Mouse (Mus musculus) hematopoietic stem cell, adult 5-6 weeks (primary cell): ENCODE data around the gene Zfp445. TPM values are rescaled to one million over a fixed set of nuclear protein-coding genes. Genes with fewer than 3 reads are reported as not detected.

Experiments used
- ATAC-seq, 2 experiments: fragments of 125-278 bp in 1 of 2; replicated peaks in 1 of 2; 2 replicates each; pipeline ENCODE4 v1.8.0; 2016 to 2017; ENCODE audit warnings: inconsistent platforms in 2 of 2, mild to moderate bottlenecking in 2 of 2, moderate number of reproducible peaks in 2 of 2, low read depth in 1 of 2, moderate TSS enrichment in 1 of 2; ENCODE audit not compliant: low FRiP score in 2 of 2, poor library complexity in 2 of 2, severe bottlenecking in 2 of 2, insufficient read depth in 1 of 2, low TSS enrichment in 1 of 2
- total RNA-seq: library from RNA; stranded (forward); fragments of 172-1452, 232-1000 nt; gene quantifications from 2 replicates; pipeline ENCODE4 v1.2.3, GENCODE M21; 2017

The Zfp445 gene
- total RNA-seq, 1 experiment from 2014 or later, result 91.8 TPM

DNA sequence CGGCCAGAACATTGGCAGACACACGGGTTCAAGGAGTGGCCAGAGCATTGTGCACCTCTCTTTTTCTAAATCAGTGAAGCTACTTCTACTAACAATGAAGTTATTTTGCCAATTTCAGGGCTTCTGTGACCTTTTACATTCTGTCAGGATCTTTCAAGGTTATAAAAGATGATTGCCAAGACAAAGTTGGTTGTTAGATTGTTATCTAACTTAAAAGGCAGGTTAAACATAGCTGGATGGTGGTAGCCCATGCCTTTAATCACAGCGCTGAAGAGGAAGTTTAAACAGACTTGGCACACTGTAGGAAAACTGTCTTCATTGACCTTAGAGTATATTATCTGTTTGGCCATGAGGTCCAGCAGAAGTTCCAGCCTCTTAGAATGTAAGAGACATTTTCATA, 20.2 kb downstream of the Zfp445 start:
- ATAC-seq, result no peak

DNA sequence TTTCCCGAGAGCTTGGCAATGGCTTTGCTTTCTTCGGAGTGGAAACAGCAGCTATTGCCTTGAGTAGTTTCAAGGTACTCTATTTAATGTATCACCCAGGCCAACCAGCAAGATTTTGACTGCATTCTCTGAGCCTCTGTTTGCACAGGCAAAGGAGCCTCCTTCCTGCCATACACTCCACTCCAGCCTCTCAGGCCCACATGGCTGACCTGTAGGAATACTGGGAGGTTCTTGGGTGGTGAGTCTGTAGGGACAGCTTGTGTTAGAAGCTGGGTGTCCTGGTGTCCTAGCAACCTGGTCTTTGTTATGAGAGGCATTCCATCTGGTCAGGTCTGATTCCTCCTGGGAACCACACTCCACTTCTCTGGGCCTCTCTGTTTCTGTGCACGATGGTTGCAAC, 22.0 kb downstream of the Zfp445 start, which contains the start of gene Gm35549:
TSS of gene Gm35549 (minus strand) at position 276 of the 400 bp plus-strand sequence.
- no peak for ATAC-seq

DNA sequence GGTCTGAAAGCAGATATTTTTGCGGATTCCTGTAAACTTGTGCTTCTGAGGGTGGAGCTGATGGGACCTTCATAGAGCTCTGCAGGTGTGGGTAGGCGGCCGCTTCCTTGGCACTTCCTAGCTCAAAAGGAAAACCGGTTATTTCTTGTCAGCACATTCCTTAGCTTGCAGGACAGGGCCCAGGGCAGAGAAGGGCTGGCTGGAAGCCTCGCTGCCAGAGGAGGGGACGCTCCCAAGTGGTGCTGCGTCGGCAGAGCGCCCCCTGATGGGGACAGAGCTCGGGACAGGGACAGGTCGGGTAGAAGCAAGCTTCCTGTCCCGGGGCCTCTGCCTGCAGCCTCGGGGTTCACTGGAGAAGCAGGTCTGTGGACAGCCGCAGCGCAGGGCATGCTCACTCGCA, 28.1 kb downstream of the Zfp445 start:
- no peak for ATAC-seq

GRCm38 (mm10) chr9:122837216-122837615, 28.6 kb downstream of the Zfp445 start:
- ATAC-seq, result no peak

- no peak for ATAC-seq
These were observed 29.0 kb downstream of the Zfp445 start for GRCm38 (mm10) chr9:122836790-122837189.

- no peak for ATAC-seq
These were observed 29.7 kb downstream of the Zfp445 start for GRCm38 (mm10) chr9:122836126-122836525.

GRCm38 (mm10) chr9:122829826-122830380, 35.9 kb downstream of the Zfp445 start:
- no peak for ATAC-seq

GRCm38 (mm10) chr9:122826743-122827142, 39.1 kb downstream of the Zfp445 start:
- no peak for ATAC-seq

DNA sequence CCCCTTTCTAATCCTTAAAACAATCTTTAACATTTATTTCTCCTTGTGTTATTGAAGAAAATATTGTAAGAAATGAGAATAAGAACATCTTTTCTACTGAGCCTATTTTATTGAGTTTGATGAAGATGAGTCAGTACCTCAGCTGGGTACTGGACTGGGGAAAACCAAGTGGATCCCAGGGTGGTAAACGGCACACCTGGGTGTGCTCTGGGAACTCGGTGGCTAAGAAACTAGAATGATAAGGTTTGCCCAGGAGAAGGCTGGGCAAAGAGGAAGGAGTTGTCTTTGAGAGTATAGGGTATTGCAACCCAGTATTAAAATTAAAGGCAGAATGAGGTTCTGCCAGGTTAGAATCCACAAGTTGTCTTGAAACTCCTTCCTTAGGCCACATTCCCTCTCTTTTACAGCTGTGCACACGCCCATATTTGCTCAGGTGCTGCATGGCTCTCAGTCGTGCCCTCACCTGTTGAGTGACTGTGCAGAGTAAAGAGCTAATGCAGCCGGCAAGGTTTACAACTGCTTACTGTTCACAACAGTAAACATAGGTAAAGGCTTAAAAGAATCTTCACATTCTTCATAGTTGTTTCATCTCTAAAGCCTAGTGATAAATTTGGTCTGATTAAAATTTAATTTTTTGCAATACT, 42.3 kb downstream of the Zfp445 start:
- no peak for ATAC-seq

DNA sequence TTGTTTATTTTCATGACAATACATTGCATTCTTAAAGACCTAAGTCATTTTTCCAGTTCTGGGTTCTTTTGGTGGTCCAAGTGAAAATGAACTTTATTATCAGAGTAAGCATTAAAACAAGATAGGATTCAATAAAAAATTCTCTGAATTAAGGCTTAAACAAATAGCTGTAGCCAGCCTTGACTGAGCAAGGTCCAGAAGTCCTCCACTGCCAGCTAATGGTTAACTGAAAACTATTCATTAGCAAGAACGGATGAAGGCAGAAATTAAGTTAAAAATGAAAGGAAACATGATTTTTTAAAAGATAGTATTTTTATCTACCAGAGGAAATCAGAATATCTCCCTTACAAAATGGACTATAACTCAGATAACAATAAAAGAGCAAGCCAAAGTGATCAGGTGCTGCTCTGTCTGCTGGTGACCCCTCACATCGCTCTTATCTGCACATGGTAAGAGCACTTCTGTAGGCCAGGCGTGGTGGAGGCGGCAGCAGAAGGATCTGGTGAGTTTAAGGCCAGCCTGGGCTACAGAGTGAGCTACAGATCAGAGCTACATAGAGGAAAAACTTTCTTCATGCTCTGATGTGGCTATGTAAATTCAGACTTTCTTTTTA, 50.5 kb downstream of the Zfp445 start:
- no peak for ATAC-seq

- no peak for ATAC-seq
These were observed 51.0 kb downstream of the Zfp445 start for GRCm38 (mm10) chr9:122814775-122815174.

- no peak for ATAC-seq
These were observed 53.4 kb downstream of the Zfp445 start for GRCm38 (mm10) chr9:122812386-122812785.

DNA sequence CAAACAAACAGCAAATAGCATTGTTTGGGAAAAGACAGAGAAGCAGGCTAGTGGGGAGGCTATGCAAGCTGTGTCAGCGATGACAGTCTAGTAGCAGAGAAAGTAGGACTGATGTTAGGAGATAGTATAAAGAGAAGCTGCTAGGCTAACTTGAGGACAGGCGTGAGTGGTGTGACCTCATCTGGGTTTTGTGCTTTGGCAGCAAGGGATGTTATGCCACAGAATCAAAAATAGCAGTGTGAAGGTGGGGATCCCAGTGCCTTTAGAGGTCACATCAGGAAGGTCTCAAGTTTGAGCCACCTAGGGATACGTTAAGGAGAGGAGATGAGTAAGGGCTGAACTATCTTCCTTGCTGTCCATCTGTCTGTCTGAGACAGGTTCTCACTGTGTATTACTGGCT, 55.6 kb downstream of the Zfp445 start:
- no peak for ATAC-seq

DNA sequence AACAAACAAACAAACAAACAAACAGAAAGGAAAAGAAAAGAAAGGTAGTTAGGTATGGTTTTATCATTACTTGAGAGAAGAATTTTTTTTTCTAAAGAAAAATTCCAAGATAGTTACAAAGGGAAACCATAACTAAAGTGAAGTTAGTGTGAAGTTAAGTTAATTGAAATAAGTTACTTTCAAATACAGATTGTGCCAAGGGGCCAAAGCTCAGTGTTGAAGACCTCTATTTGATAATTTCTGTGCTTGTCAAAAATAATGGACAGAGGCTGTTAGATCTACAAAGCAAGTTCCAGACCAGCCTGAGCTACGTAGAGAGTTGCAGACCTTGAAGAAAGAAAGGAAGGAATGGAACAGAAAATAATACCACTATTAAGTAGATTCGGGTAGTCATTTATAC, 58.6 kb downstream of the Zfp445 start:
- no peak for ATAC-seq

DNA sequence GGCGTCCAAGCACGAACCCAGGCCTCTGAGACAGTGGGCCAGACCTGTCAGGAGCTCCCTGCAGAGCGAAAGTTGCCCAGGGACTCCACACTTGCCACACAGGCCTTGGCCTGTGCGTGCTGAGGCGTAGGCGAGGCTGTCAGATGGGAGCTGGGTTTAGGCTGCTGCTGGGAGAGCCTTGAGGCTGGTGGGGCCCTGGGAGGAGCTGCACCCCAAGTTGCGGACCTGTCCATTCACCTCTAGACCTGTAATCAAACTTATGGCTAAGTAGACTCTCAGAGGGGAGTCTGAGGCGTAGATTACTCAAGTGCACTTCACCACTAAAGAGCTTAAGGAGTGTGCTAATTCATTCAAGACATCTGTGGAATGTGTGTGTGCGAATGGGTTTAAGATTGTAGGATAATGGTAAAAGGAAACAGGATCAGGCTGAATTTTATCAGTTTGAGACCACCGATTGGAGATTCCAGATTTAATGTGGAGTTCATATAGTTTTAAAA, 59.9 kb downstream of the Zfp445 start:
- no peak for ATAC-seq

DNA sequence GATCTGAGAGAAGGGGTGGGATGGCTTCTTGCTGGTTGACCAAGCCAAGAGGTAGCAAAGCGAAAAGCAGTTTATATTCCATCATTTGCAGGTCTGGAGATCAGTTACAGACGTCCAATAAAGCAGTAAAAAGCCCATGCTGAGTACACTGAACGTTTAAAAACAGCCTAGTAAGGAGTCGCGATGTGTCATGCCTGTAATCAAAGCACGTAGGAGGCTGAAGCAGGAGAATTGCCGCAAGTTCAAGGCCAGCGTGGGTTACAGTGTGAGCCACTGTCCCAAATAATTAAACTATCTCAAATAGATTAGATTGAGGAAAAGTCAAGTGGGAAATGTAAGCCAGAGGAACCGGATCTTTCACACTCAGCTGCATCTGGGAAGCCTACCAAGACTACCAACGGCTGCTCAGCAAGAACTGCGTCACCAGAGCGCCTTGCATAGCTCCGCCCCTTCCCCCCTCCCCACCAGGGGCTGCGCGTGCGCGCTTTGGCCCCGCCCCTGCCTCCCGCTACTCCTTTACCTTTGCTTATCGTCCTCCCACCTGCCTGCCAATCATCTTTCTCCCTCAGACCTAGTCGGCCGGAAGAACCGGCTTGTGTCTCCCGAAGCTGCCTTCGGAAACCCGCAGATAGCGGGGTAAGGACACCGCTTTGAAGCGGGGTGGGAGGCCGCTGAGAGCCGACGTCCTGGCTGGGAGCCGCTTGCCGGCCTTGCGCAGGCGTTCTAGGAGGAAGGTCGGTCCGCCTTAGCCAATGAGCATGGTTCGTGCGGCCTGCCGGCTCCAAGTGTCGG, 60.6 kb downstream of the Zfp445 start, which contains the start of gene Tcaim:
TSS of gene Tcaim (plus strand) at position 487 of the 792 bp plus-strand sequence.
- peak; percentile 95 to 96 for ATAC-seq
